Mouse (Mus musculus) midbrain, embryonic 13.5 days (tissue): ENCODE data around the gene Sfta2. TPM values are rescaled to one million over a fixed set of nuclear protein-coding genes. Genes with fewer than 3 reads are reported as not detected.

Experiments used
- ATAC-seq: fragments of 200-750 bp; cut with Nextera tagmentation; 2 replicates; pipeline ENCODE4 v1.8.0; 2017; ENCODE audit warnings: mild to moderate bottlenecking, moderate TSS enrichment, moderate library complexity
- H3K27ac ChIP-seq: fragments of 300-500 bp; sonication (generic); 2 replicates; pipeline ENCODE4 v1.5.1; 2015; ENCODE audit warnings: inconsistent platforms, mild to moderate bottlenecking, moderate library complexity
- H3K27me3 ChIP-seq: fragments of 300-500 bp; sonication (generic); 2 replicates; pipeline ENCODE4 v1.6.1; 2015; ENCODE audit warnings: mild to moderate bottlenecking, inconsistent platforms
- H3K36me3 ChIP-seq: fragments of 300-500 bp; sonication (generic); 2 replicates; pipeline ENCODE4 v1.6.1; 2015; ENCODE audit warnings: mild to moderate bottlenecking, inconsistent platforms
- H3K4me1 ChIP-seq: fragments of 300-500 bp; sonication (generic); replicated peaks from 2 replicates; pipeline ENCODE4 v1.6.1; 2015; ENCODE audit warnings: inconsistent platforms
- H3K4me2 ChIP-seq: fragments of 300-500 bp; sonication (generic); replicated peaks from 2 replicates; pipeline ENCODE4 v1.6.1; 2015; ENCODE audit warnings: moderate library complexity, mild to moderate bottlenecking, inconsistent platforms
- H3K4me3 ChIP-seq: fragments of 300-500 bp; sonication (generic); replicated peaks from 2 replicates; pipeline ENCODE4 v1.5.1; 2015; ENCODE audit warnings: mild to moderate bottlenecking, inconsistent platforms
- H3K9ac ChIP-seq: fragments of 300-500 bp; sonication (generic); replicated peaks from 2 replicates; pipeline ENCODE4 v1.6.1; 2015; ENCODE audit warnings: mild to moderate bottlenecking, inconsistent platforms
- H3K9me3 ChIP-seq: fragments of 300-500 bp; sonication (generic); 2 replicates; pipeline ENCODE4 v1.6.1; 2016; ENCODE audit warnings: mild to moderate bottlenecking, inconsistent platforms
- WGBS: fragments of 180-500 bp; shearing (Covaris S2); methylation state at CpG from one replicate; pipeline ENCODE4 v1.1.7; 2015; 5-methylcytosine and 5-hydroxymethylcytosine counted together
- polyA plus RNA-seq: library from polyadenylated mRNA; unstranded; fragments of >200 nt; fragmentation: Nextera tagmentation; extraction: Ambion mirVana; gene quantifications from 2 replicates; pipeline ENCODE4 v1.2.1, GENCODE M21; 2015

Gene Sfta2
- polyA plus RNA-seq, 1 experiment from 2014 or later, result not detected

GRCm38 (mm10) chr17:35571477-35571876 lies 29.9 kb upstream of the Sfta2 start:
- H3K27me3 ChIP-seq, result peaks cover 20% of the 10 kb centered on the region
- 96% methylated on average over 7 of the region's 7 CpGs for WGBS
- H3K9ac ChIP-seq, result no peak overlapping the region
- H3K27ac ChIP-seq, result no peak overlapping the region
- no peak overlapping the region for H3K4me3 ChIP-seq
- H3K9me3 ChIP-seq, result no peaks in the 10 kb centered on the region
- ATAC-seq, result no peak
- H3K4me2 ChIP-seq, result no peak overlapping the region
- H3K4me1 ChIP-seq, result peaks cover 17% of the 10 kb centered on the region
- H3K36me3 ChIP-seq, result no peaks in the 10 kb centered on the region

- Histone ChIP-seq H3K36me3 (no peaks in the 10 kb centered on the region), H3K4me3 (no peak overlapping the region), H3K27me3 (no peaks in the 10 kb centered on the region), H3K4me1 (no peaks in the 10 kb centered on the region), H3K4me2 (no peak overlapping the region), H3K27ac (no peak overlapping the region), H3K9ac (no peak overlapping the region), H3K9me3 (no peaks in the 10 kb centered on the region)
- WGBS, result 18% methylated on average over 6 of the region's 6 CpGs
- ATAC-seq, result peak; percentile 30; the same call in 1 of the 2 replicates
Observed at GRCm38 (mm10) chr17:35578211-35578610, 23.1 kb upstream of the Sfta2 start.

- Histone ChIP-seq H3K4me3 (no peak overlapping the region), H3K4me1 (0 out of 2 replicates have a peak, but pooled peaks cover 3% of the 10 kb centered on the region), H3K27me3 (peaks cover 11% of the 10 kb centered on the region), H3K9me3 (no peaks in the 10 kb centered on the region), H3K4me2 (no peak overlapping the region), H3K27ac (no peak overlapping the region), H3K9ac (no peak overlapping the region), H3K36me3 (no peaks in the 10 kb centered on the region)
- 97% methylated on average over 1 of the region's 1 CpGs for WGBS
- no peak for ATAC-seq
Observed at GRCm38 (mm10) chr17:35582900-35583299, 18.4 kb upstream of the Sfta2 start.

- no peak overlapping the region for H3K27ac ChIP-seq
- ATAC-seq, result peak; percentile 80
- no peaks in the 10 kb centered on the region for H3K36me3 ChIP-seq
- no peaks in the 10 kb centered on the region for H3K9me3 ChIP-seq
- peak overlapping the region; percentile 41 for H3K4me2 ChIP-seq
- H3K27me3 ChIP-seq, result peaks cover 11% of the 10 kb centered on the region
- H3K4me1 ChIP-seq, result peaks cover 8% of the 10 kb centered on the region; the same call in 1 of the 2 replicates
- 17% methylated on average over 16 of the region's 16 CpGs for WGBS
- H3K4me3 ChIP-seq, result no peak overlapping the region
- H3K9ac ChIP-seq, result no peak overlapping the region
Observed at GRCm38 (mm10) chr17:35584330-35584937, 16.9 kb upstream of the Sfta2 start.

- H3K4me3 ChIP-seq, result no peak overlapping the region
- no peak overlapping the region for H3K27ac ChIP-seq
- no peak overlapping the region for H3K4me2 ChIP-seq
- no peaks in the 10 kb centered on the region for H3K36me3 ChIP-seq
- ATAC-seq, result no peak
- H3K4me1 ChIP-seq, result peaks cover 11% of the 10 kb centered on the region; the same call in 1 of the 2 replicates
- H3K9me3 ChIP-seq, result no peaks in the 10 kb centered on the region
- 100% methylated on average over 1 of the region's 1 CpGs for WGBS
- peaks cover 11% of the 10 kb centered on the region for H3K27me3 ChIP-seq
- H3K9ac ChIP-seq, result no peak overlapping the region
Observed at GRCm38 (mm10) chr17:35587291-35587690, 14.1 kb upstream of the Sfta2 start.

GRCm38 (mm10) chr17:35588387-35588786 lies 13.0 kb upstream of the Sfta2 start:
- H3K9ac ChIP-seq, result no peak overlapping the region
- no peaks in the 10 kb centered on the region for H3K36me3 ChIP-seq
- no peaks in the 10 kb centered on the region for H3K9me3 ChIP-seq
- H3K27me3 ChIP-seq, result peaks cover 11% of the 10 kb centered on the region
- H3K27ac ChIP-seq, result no peak overlapping the region
- ATAC-seq, result no peak
- H3K4me3 ChIP-seq, result no peak overlapping the region
- 5% methylated on average over 4 of the region's 4 CpGs for WGBS
- H3K4me2 ChIP-seq, result no peak overlapping the region
- H3K4me1 ChIP-seq, result peaks cover 11% of the 10 kb centered on the region; the same call in 1 of the 2 replicates

GRCm38 (mm10) chr17:35590410-35591218 lies 10.7 kb upstream of the Sfta2 start:
- peak; percentile 73 for ATAC-seq

GRCm38 (mm10) chr17:35591219-35591578 lies 10.2 kb upstream of the Sfta2 start:
- no peak overlapping the region for H3K4me2 ChIP-seq

More at GRCm38 (mm10) chr17:35590410-35591218, 10.7 kb upstream of the Sfta2 start:
- WGBS, result 53% methylated on average over 21 of the region's 21 CpGs
- no peak overlapping the region for H3K9ac ChIP-seq
- no peaks in the 10 kb centered on the region for H3K36me3 ChIP-seq
- no peak overlapping the region for H3K4me2 ChIP-seq
- peaks cover 6% of the 10 kb centered on the region for H3K27me3 ChIP-seq
- H3K4me1 ChIP-seq, result peaks cover 8% of the 10 kb centered on the region; the same call in 1 of the 2 replicates
- no peak overlapping the region for H3K4me3 ChIP-seq
- 0 out of 2 replicates have a peak overlapping the region, but pooled peaks have one; percentile 40 for H3K27ac ChIP-seq
- no peaks in the 10 kb centered on the region for H3K9me3 ChIP-seq

GRCm38 (mm10) chr17:35591731-35592130 lies 9.6 kb upstream of the Sfta2 start:
- Histone ChIP-seq H3K36me3 (no peaks in the 10 kb centered on the region), H3K9me3 (no peaks in the 10 kb centered on the region), H3K9ac (no peak overlapping the region), H3K4me1 (peaks cover 8% of the 10 kb centered on the region; the same call in 1 of the 2 replicates), H3K27me3 (no peaks in the 10 kb centered on the region), H3K4me2 (no peak overlapping the region), H3K4me3 (no peak overlapping the region), H3K27ac (no peak overlapping the region)
- WGBS, result 94% methylated on average over 15 of the region's 15 CpGs
- ATAC-seq, result no peak

More at GRCm38 (mm10) chr17:35591219-35591578, 10.2 kb upstream of the Sfta2 start:
- 78% methylated on average over 7 of the region's 7 CpGs for WGBS
- Histone ChIP-seq H3K36me3 (no peaks in the 10 kb centered on the region), H3K9ac (no peak overlapping the region), H3K27ac (peak overlapping the region; percentile 40; the same call in 1 of the 2 replicates), H3K27me3 (no peaks in the 10 kb centered on the region), H3K4me3 (no peak overlapping the region), H3K9me3 (no peaks in the 10 kb centered on the region), H3K4me1 (peaks cover 8% of the 10 kb centered on the region; the same call in 1 of the 2 replicates)
- peak; percentile 43 for ATAC-seq

GRCm38 (mm10) chr17:35592131-35592530 lies 9.2 kb upstream of the Sfta2 start:
- WGBS, result 91% methylated on average over 9 of the region's 9 CpGs
- Histone ChIP-seq H3K9me3 (no peaks in the 10 kb centered on the region), H3K36me3 (no peaks in the 10 kb centered on the region), H3K27me3 (no peaks in the 10 kb centered on the region), H3K9ac (no peak overlapping the region), H3K4me3 (no peak overlapping the region), H3K4me1 (peaks cover 8% of the 10 kb centered on the region; the same call in 1 of the 2 replicates), H3K27ac (no peak overlapping the region), H3K4me2 (no peak overlapping the region)
- no peak for ATAC-seq

- H3K4me3 ChIP-seq, result no peak overlapping the region
- no peak overlapping the region for H3K27ac ChIP-seq
- H3K36me3 ChIP-seq, result no peaks in the 10 kb centered on the region
- no peak overlapping the region for H3K9ac ChIP-seq
- no peaks in the 10 kb centered on the region for H3K9me3 ChIP-seq
- no peak for ATAC-seq
- H3K4me2 ChIP-seq, result no peak overlapping the region
- 37% methylated on average over 4 of the region's 4 CpGs for WGBS
- H3K4me1 ChIP-seq, result 0 out of 2 replicates have a peak, but pooled peaks cover 3% of the 10 kb centered on the region
- no peaks in the 10 kb centered on the region for H3K27me3 ChIP-seq
Observed at GRCm38 (mm10) chr17:35593786-35594185, 7.6 kb upstream of the Sfta2 start.

- no peaks in the 10 kb centered on the region for H3K27me3 ChIP-seq
- no peak overlapping the region for H3K9ac ChIP-seq
- 89% methylated on average over 7 of the region's 7 CpGs for WGBS
- H3K4me1 ChIP-seq, result 0 out of 2 replicates have a peak, but pooled peaks cover 3% of the 10 kb centered on the region
- H3K4me2 ChIP-seq, result no peak overlapping the region
- no peaks in the 10 kb centered on the region for H3K9me3 ChIP-seq
- no peaks in the 10 kb centered on the region for H3K36me3 ChIP-seq
- ATAC-seq, result no peak
- no peak overlapping the region for H3K4me3 ChIP-seq
- no peak overlapping the region for H3K27ac ChIP-seq
Observed at GRCm38 (mm10) chr17:35594456-35594855, 6.9 kb upstream of the Sfta2 start.
